Mouse (Mus musculus): ENCODE measurements around the gene Wscd2. TPM values are rescaled to one million over a fixed set of nuclear protein-coding genes. Genes with fewer than 3 reads are reported as not detected.

Gene Wscd2
- polyA plus RNA-seq (2015; fragmentation: Nextera tagmentation; extraction: Ambion mirVana) = 5.2 and 5.7 TPM in 2 replicates

DNA sequence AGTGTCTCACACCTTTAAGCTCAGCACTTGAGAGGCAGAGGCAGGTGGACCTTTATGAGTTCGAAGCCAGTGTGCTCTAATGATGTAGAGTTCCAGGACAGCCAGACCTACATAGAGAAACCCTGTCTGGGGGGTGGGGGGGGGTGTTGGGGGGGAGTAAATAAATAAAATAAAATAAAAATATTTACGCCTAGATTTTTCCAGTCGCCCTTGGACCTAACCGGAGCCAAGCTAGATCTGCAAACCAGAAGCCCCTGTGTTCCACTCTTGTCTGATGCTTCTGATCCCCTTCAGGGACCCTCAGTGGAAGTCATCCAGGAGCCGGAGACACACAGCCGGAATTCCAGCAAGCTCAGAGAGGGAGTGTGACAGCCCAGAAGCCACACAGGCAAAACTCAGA, at the start of gene Wscd2:
Gene Wscd2, plus strand, starts transcription at position 301 of the 400 bp plus-strand sequence.
- peak within 1 kb of the TSS; percentile 75 for H3K27ac ChIP-seq (replicated peaks)
- peak within 1 kb of the TSS; percentile 49 for H3K4me3 ChIP-seq (ENCODE audit: low read depth, low read length)
- TF ChIP-seq CTCF (IDR thresholded peaks at IDR 0.05; ENCODE audit: low read depth) (no peak), EP300 (optimal IDR thresholded peaks at IDR 0.05) (no peak)
- no peaks in the 10 kb centered on the region for H3K36me3 ChIP-seq (ENCODE audit: control insufficient read depth, insufficient read depth, low read length)
- 64% methylated on average over 6 of the region's 6 CpGs for WGBS
- H3K4me1 ChIP-seq (replicated peaks; ENCODE audit: control insufficient read depth, insufficient read depth) = no peaks in the 10 kb centered on the region
- DNase-seq (ENCODE audit: low spot score) = no peak
- ATAC-seq (ENCODE audit: low FRiP score, low TSS enrichment) = no peak
- peak within 1 kb of the TSS; percentile 59 for H3K4me2 ChIP-seq (replicated peaks; ENCODE audit: low read depth)
- no peaks in the 10 kb centered on the region; the same call in 1 of the 2 replicates for H3K27me3 ChIP-seq (ENCODE audit: control insufficient read depth, insufficient read depth, low read length)
- peak within 1 kb of the TSS; percentile 68 for H3K9ac ChIP-seq (ENCODE audit: low read length)
- no peaks in the 10 kb centered on the region for H3K9me3 ChIP-seq (ENCODE audit: control insufficient read depth, low read length)

DNA sequence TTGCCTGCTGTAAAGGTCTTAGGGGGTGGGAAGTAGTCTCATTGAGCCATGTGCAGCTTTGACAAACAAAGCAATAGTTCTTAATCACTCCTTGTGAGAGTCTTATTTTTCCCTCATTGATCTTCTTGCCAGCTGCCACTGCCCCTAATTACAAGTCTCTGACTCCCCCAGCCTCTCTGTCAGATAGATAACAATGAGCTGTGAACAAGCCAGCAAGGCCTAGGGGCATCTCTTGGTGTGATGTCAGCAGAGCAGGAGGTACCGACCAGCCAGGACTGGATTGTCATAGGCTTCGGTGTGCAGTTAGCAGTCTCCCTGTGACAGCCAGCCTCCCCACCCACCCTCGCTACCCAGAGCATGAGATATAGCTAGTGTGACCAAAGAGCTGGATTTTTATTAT, 48.0 kb upstream of the Wscd2 start:
- Histone ChIP-seq H3K36me3 (ENCODE audit: control insufficient read depth, insufficient read depth, low read length) (no peaks in the 10 kb centered on the region), H3K9me3 (ENCODE audit: control insufficient read depth, low read length) (no peaks in the 10 kb centered on the region), H3K27me3 (ENCODE audit: control insufficient read depth, insufficient read depth, low read length) (no peaks in the 10 kb centered on the region), H3K4me2 (replicated peaks; ENCODE audit: low read depth) (no peak overlapping the region), H3K9ac (ENCODE audit: low read length) (no peak overlapping the region), H3K4me3 (ENCODE audit: low read depth, low read length) (no peak overlapping the region), H3K4me1 (replicated peaks; ENCODE audit: control insufficient read depth, insufficient read depth) (no peaks in the 10 kb centered on the region), H3K27ac (replicated peaks) (no peak overlapping the region)
- DNase-seq (ENCODE audit: low spot score) = no peak
- ATAC-seq (ENCODE audit: low FRiP score, low TSS enrichment) = no peak
- WGBS = 67% methylated on average over 3 of the region's 3 CpGs
- TF ChIP-seq CTCF (IDR thresholded peaks at IDR 0.05; ENCODE audit: low read depth) (no peak), EP300 (optimal IDR thresholded peaks at IDR 0.05) (no peak)

DNA sequence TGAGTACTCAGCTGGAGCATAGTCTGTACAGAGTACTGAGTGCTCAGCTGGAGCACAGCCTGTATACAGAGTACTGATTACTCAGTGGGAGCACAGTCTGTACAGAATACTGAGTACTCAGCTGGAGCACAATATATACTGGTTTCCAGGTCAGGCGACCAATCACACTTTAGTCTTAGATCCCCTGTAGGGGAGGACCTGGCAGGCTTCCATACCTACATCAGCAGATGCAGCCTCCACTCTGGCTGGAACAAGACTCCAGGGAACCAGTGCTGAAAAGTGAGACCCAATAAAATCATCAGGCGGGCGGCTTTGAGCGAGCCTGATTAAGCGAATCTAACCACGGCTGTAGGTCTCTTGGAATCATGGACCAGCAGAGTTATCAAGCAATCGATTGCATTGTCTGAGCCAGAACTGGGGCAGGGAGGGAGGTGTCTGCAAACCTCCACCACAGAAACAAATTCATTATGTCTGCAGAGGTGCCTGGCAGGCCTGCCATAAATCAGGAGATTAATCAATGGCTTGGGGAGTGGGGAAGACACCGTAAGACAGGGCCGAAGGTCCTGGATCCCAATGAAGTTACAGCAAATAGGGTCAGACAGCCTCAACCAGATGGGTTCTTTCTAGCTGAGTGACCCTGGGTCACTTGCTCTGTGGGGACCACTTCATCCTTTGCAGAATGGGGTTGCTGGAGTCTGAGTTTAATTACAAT, 42.0 kb upstream of the Wscd2 start:
- H3K4me2 ChIP-seq (replicated peaks; ENCODE audit: low read depth) = no peak overlapping the region
- ATAC-seq (ENCODE audit: low FRiP score, low TSS enrichment) (0 out of 2 replicates have a peak, but pooled peaks have one; percentile 22), DNase-seq (ENCODE audit: low spot score) (no peak)
- H3K9me3 ChIP-seq (ENCODE audit: control insufficient read depth, low read length) = no peaks in the 10 kb centered on the region
- WGBS = 49% methylated on average over 9 of the region's 9 CpGs
- H3K4me3 ChIP-seq (ENCODE audit: low read depth, low read length) = no peak overlapping the region
- H3K9ac ChIP-seq (ENCODE audit: low read length) = no peak overlapping the region
- TF ChIP-seq EP300 (optimal IDR thresholded peaks at IDR 0.05) (no peak), CTCF (IDR thresholded peaks at IDR 0.05; ENCODE audit: low read depth) (no peak)
- H3K36me3 ChIP-seq (ENCODE audit: control insufficient read depth, insufficient read depth, low read length) = no peaks in the 10 kb centered on the region
- no peaks in the 10 kb centered on the region for H3K27me3 ChIP-seq (ENCODE audit: control insufficient read depth, insufficient read depth, low read length)
- H3K4me1 ChIP-seq (replicated peaks; ENCODE audit: control insufficient read depth, insufficient read depth) = no peaks in the 10 kb centered on the region
- H3K27ac ChIP-seq (replicated peaks) = no peak overlapping the region

DNA sequence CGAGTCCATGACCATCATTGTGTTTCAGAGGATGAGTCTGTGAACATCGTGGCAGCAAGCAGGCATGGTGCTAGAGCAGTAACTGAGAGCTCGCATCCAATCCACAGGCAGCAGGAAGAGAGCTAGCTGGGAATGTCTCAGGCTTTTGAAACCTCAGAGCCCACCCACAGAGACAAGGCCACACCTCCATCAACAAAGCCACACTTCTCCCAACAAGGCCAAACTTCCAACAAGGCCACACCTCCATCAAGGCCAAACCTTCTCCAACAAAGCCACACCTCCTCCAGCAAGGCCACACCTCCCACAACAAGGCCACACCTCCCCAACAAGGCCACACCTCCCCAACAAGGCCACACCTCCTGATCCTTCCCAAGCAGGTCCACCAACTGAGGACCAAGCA, 40.8 kb upstream of the Wscd2 start:
- DNase-seq (ENCODE audit: low spot score) (no peak), ATAC-seq (ENCODE audit: low FRiP score, low TSS enrichment) (no peak)
- Histone ChIP-seq H3K27me3 (ENCODE audit: control insufficient read depth, insufficient read depth, low read length) (no peaks in the 10 kb centered on the region), H3K4me1 (replicated peaks; ENCODE audit: control insufficient read depth, insufficient read depth) (no peaks in the 10 kb centered on the region), H3K4me3 (ENCODE audit: low read depth, low read length) (no peak overlapping the region), H3K36me3 (ENCODE audit: control insufficient read depth, insufficient read depth, low read length) (no peaks in the 10 kb centered on the region), H3K9me3 (ENCODE audit: control insufficient read depth, low read length) (no peaks in the 10 kb centered on the region), H3K9ac (ENCODE audit: low read length) (no peak overlapping the region), H3K4me2 (replicated peaks; ENCODE audit: low read depth) (no peak overlapping the region), H3K27ac (replicated peaks) (no peak overlapping the region)
- no peak for TF ChIP-seq EP300 (optimal IDR thresholded peaks at IDR 0.05)
- no peak for TF ChIP-seq CTCF (IDR thresholded peaks at IDR 0.05; ENCODE audit: low read depth)
- WGBS = 77% methylated on average over 3 of the region's 3 CpGs

DNA sequence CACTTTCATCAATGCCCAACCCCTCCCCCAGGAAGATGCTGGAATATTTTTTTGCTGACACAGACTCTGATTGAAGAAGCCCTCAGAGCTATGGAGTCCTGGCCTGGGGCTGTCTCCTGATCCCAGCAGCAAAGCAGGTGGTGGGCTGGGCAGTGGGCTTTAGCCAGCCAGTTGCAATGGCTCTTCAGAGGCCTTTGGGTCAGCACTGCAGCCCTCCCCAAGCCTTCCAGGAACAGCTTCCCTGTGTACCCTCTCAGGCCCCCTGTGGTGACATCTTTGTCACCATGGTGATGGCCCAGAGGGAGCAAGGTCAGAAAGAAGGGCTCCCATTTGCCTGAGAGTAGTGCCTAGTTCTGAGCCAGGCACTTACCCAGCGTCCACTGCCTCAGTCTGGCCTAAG, 37.4 kb upstream of the Wscd2 start:
- ATAC-seq (ENCODE audit: low FRiP score, low TSS enrichment) (no peak), DNase-seq (ENCODE audit: low spot score) (no peak)
- H3K4me3 ChIP-seq (ENCODE audit: low read depth, low read length) = no peak overlapping the region
- no peaks in the 10 kb centered on the region for H3K4me1 ChIP-seq (replicated peaks; ENCODE audit: control insufficient read depth, insufficient read depth)
- no peaks in the 10 kb centered on the region for H3K9me3 ChIP-seq (ENCODE audit: control insufficient read depth, low read length)
- no peaks in the 10 kb centered on the region for H3K27me3 ChIP-seq (ENCODE audit: control insufficient read depth, insufficient read depth, low read length)
- no peak overlapping the region for H3K9ac ChIP-seq (ENCODE audit: low read length)
- no peaks in the 10 kb centered on the region for H3K36me3 ChIP-seq (ENCODE audit: control insufficient read depth, insufficient read depth, low read length)
- H3K27ac ChIP-seq (replicated peaks) = no peak overlapping the region
- no peak for TF ChIP-seq EP300 (optimal IDR thresholded peaks at IDR 0.05)
- no peak for TF ChIP-seq CTCF (IDR thresholded peaks at IDR 0.05; ENCODE audit: low read depth)
- no peak overlapping the region for H3K4me2 ChIP-seq (replicated peaks; ENCODE audit: low read depth)
- 32% methylated on average over 1 of the region's 1 CpGs for WGBS

DNA sequence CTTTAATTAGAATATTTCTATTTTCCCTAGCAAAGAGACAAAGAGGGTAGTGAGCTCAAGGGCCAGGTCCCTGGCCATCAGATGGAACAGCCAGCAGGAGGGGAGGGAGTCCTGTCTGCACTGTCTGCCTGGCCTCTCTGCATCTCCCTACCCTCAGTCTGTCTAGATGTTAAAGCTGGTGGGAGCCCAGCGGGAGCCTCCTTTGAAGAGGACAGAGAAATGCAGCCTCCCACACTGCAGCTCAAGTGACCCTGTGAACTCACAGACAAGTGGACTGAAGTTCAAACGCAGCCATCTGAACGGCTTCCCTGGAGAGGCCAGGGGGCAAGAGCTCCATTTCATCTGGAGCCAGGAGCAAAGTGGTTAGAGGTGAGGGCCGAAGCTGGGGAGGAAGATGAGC, 36.8 kb upstream of the Wscd2 start:
- Histone ChIP-seq H3K4me3 (ENCODE audit: low read depth, low read length) (no peak overlapping the region), H3K27me3 (ENCODE audit: control insufficient read depth, insufficient read depth, low read length) (no peaks in the 10 kb centered on the region), H3K4me1 (replicated peaks; ENCODE audit: control insufficient read depth, insufficient read depth) (no peaks in the 10 kb centered on the region), H3K4me2 (replicated peaks; ENCODE audit: low read depth) (no peak overlapping the region), H3K36me3 (ENCODE audit: control insufficient read depth, insufficient read depth, low read length) (no peaks in the 10 kb centered on the region), H3K9me3 (ENCODE audit: control insufficient read depth, low read length) (no peaks in the 10 kb centered on the region), H3K9ac (ENCODE audit: low read length) (no peak overlapping the region), H3K27ac (replicated peaks) (no peak overlapping the region)
- ATAC-seq (ENCODE audit: low FRiP score, low TSS enrichment) (no peak), DNase-seq (ENCODE audit: low spot score) (no peak)
- 6% methylated on average over 4 of the region's 4 CpGs for WGBS
- TF ChIP-seq CTCF (IDR thresholded peaks at IDR 0.05; ENCODE audit: low read depth) (no peak), EP300 (optimal IDR thresholded peaks at IDR 0.05) (no peak)

Data from stomach, postnatal 0 days (tissue).